Mouse (Mus musculus) kidney, adult 9 months (tissue): ENCODE results near the gene Ltbp1.
A peak's percentile ranks its signal among the peaks of the same experiment; 100 is the strongest.

Experiments
- DNase-seq: peaks from one replicate; pipeline ENCODE4 v3.0.0; 2022

Ltbp1 gene

DNA sequence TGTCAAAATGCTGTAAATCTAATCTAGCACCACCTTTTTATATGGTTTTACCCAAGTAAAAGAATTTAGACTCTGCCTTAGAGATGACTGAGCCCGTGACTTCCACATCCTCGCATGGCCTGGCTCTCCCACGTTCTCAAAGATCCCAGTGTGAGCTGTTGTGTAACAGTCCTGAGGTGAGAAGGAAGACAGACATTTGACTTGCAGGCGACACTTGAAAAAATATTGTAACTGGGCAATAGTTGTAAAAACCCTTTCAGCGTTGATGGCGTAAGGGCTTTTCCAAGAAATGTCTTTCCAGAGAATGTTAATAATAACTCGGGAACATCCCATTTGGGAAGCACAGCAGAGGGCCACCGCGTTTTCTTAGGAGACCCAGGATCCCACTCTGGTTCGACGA is 366.3 kb downstream of the Ltbp1 start:
- no peak for DNase-seq

- DNase-seq, result peak; percentile 57
Measured at GRCm38 (mm10) chr17:75372371-75372770, 367.0 kb downstream of the Ltbp1 start.

DNA sequence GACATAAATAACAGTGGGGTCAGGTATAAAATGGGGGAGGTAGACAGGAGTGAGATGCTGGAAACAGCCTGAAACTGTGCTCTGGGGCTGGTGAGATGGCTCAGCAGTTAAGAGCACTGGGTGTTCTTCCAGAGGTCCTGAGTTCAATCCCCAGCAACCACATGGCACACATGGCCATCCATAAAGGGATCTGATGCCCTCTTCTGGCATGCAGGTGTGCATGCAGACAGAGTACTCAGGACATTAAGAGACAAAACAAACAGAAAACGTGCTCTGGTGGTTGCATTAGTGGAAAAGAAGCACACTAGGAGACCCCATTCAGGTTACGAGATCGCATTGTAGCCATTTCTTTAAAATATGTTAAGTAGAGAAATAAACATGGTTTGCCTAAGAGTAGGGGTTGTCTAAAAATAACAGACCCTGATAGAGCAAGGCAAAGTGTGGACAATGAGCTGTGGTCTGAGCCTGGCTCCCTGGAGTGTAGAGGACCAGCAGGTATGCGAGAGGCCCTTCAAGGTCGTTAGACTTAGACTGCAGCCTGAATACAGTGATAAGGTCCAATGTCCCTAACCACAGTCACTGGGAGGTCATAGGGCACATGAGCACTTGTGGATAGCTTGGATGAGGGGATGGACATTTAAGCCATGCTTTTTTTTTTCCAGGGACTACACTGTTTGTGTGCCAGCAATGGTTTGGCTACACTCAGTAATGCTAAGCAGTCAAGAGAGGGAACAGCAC is 369.1 kb downstream of the Ltbp1 start:
- no peak for DNase-seq

GRCm38 (mm10) chr17:75378256-75378871 is 373.0 kb downstream of the Ltbp1 start:
- no peak for DNase-seq

GRCm38 (mm10) chr17:75380167-75380566 is 374.8 kb downstream of the Ltbp1 start:
- DNase-seq, result no peak

DNA sequence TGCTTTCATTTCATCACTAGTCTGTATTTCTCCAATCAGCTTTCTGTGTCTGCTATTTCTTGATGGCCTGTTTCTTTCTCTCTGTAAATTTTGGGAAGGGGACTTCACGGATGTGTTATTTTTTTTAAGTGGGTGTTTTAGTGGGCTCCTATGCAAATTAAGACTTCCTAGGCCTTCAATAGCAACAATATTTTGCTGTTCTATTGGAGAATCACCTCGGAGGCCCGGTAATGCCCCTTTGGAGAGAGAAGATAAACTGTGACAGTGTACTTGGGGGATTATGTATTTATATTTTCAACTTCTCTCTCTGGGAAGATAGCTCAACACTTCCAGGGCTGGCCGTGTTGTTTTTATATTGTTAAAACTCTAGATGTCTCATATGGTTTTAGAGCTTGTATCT is 383.0 kb downstream of the Ltbp1 start:
- no peak for DNase-seq

DNA sequence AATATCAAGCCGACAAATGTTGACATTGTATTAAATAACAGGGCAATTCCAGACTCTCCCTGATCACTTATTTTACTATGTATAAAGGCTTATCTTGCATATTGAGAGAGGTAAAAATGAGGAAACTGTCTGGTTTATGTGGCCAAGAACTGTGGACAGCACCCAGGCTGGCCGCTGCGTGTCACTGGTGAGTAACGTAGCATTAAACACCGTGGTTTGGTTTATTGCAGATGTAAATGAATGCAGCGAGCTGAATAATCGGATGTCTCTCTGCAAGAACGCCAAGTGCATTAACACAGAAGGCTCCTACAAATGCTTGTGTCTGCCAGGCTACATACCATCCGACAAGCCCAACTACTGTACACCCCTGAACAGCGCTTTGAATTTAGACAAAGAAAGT is 384.8 kb downstream of the Ltbp1 start:
- no peak for DNase-seq

GRCm38 (mm10) chr17:75391429-75392192 is 386.2 kb downstream of the Ltbp1 start:
- DNase-seq, result no peak

DNA sequence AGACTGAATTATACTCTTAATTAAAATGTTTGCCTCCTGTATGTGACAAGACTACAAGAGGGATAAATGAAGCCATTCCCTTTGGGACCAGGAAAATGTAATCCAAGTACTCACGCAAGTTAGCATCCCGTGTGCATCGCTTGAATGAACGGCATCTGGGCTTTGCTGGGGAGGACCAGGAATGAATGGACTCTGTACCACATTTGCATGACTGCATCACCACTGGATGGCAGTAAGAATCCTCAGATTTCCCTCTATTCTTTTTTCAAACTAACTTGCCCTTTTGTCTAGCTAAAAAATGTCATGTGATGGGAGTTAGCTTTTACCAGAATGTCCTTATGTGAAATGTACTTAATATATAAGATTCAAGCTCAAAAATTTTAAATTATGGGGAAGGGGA is 401.0 kb downstream of the Ltbp1 start:
- DNase-seq, result peak; percentile 33

DNA sequence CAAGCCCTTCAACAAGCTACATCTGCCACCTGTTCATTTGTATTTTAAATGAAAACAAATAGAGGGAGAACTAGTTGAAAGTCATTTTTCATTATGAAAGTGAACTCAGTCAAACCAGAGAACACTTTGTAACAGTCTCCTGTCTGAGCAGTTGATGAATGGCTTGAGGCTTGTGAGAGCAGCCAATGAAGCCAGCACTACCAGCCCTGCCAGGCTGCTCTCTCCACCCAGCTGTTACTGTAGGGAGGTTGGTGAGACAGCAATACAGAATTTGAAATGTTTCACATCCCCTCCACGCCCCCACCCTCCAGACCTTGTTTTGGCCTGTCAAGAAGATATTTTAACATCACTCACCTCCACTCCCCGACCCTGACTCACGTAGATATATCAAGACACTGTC is 411.5 kb downstream of the Ltbp1 start:
- DNase-seq, result no peak

DNA sequence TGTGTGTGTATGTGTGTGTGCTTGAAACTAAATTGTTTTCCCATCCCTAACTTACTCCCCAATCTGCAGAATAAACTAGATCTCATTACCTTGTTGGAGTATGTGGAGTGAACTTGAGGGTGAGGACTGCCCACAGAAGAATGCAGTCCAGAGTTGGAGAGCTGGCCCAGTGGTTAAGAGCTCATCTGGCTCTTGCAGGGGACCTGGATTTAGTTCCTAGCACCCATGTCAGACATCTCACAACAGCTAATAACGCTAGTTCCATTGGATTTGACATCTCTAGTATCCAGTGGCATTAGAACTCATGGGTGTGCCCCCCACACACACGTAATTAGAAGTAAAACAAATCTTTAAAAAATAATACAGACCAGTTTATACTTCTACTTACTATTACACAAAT is 428.8 kb downstream of the Ltbp1 start:
- DNase-seq, result no peak

- no peak for DNase-seq
Measured at GRCm38 (mm10) chr17:75434871-75435270, 429.5 kb downstream of the Ltbp1 start.

DNA sequence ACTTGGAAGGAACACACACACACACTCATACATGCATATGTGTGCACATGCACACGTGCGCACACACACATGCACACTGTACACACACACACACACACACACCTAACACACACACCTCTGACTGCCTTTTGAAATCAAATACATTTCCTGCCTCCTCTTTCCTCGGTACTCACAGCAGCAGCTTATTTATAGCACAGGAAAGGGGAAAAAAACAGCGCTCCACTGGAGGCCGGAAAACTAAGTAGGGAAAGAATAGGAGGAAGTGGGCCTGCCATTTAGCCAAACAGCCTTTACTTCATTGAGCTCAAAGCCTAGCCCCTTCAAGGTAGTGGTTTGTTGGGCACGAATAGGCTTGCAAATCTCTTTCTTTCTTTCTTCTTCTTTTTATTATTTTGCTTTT is 430.2 kb downstream of the Ltbp1 start, which contains the start of gene Rasgrp3:
Gene Rasgrp3, plus strand, starts transcription at position 298 of the 400 bp plus-strand sequence.
- DNase-seq, result peak; percentile 60

GRCm38 (mm10) chr17:75436095-75436494 is 430.7 kb downstream of the Ltbp1 start:
- no peak for DNase-seq

- DNase-seq, result no peak
Measured at GRCm38 (mm10) chr17:75436819-75437218, 431.5 kb downstream of the Ltbp1 start.

DNA sequence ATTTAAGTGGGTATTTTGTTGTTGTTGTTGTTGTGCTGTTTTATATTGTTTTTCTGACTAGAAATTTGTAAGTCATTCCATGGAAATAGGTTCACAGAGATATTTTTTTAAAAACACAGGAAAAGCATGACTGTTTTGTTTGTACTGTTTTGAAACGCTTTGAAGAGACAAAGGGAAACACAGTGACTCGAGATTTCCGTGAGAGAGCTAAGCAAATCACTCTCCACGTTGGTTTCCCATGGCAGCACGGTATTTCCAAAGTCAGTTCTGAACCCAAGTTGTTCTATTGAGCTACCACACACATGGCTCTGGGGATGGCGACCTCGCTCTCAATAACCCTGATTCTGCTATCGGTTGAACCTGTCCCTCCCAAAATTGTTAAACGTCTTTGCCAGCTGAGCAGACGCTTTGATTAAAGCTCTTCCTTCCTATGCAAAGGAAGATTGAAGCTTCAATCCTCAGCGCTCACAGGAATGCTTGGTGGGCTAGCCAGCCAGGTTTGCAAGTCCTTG is 431.9 kb downstream of the Ltbp1 start:
- no peak for DNase-seq

GRCm38 (mm10) chr17:75438162-75438561 is 432.8 kb downstream of the Ltbp1 start:
- no peak for DNase-seq

DNA sequence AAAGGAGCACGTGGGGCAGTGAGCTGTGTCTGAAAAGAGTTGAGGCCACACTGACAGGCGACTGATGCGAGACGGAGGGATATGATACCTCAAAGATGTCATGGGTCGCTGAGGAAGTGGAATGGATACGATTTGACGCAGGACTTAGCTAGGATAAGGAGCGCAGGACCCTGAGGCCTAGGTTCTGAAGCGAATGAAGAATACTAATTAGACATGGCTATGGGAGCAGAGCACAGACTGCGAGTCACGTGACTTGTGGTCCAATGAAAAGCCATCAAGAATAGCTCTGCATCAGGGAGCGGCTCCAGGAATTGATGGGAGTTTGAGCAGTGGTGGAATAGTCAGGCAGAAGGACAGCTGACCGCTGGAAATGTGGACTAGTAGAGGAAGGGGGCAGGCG is 433.7 kb downstream of the Ltbp1 start:
- DNase-seq, result no peak

DNA sequence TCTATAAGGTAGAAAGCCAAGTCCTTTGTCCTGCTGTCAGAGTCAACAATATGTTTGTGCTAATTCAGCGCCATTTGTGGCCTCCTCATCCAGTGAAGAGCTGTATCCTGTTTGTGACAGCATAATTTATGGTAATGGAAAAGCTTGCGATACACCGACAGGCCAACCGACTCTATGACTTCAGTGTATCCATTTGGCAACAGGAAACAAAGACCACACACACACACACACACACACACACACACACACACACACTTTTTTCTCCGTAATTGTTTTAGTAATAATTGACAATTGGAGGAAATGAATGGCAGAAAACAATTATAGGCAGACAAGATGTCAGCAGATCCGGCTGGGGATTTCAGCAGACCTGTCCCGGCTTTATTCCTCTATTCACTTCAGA is 435.3 kb downstream of the Ltbp1 start:
- DNase-seq, result peak; percentile 52

- no peak for DNase-seq
Measured at GRCm38 (mm10) chr17:75441260-75441830, 436.0 kb downstream of the Ltbp1 start.
